Mouse (Mus musculus) CD8-positive naive resting alpha-beta T cell, adult 2 months (primary cell): ENCODE measurements around the gene AC129217.1.

Source experiments
- DNase-seq, 2 experiments: peaks; one replicate each; pipeline ENCODE4 v3.0.0; 2022; ENCODE audit warnings: low read depth in 2 of 2, low spot score in 2 of 2

AC129217.1 gene

GRCm38 (mm10) chr19:8829660-8830059 lies at the start of gene AC129217.1:
Gene AC129217.1 (plus strand): TSS chr19:8829773.
- DNase-seq, result no peak

GRCm38 (mm10) chr19:8786008-8786781 lies 43.4 kb upstream of the AC129217.1 start, which contains the start of gene Taf6l:
Gene Taf6l (minus strand): TSS chr19:8786417.
- DNase-seq, result peak; percentile 83 to 90

- no peak for DNase-seq
Observed at GRCm38 (mm10) chr19:8788521-8788920, 41.1 kb upstream of the AC129217.1 start.

- no peak for DNase-seq
Observed at GRCm38 (mm10) chr19:8789171-8789570, 40.4 kb upstream of the AC129217.1 start.

GRCm38 (mm10) chr19:8790171-8790570 lies 39.4 kb upstream of the AC129217.1 start:
- no peak for DNase-seq

- peak; percentile 81 to 85 for DNase-seq
Observed at GRCm38 (mm10) chr19:8798264-8798946, 31.2 kb upstream of the AC129217.1 start, which contains the start of gene Polr2g. Gene Polr2g (minus strand): TSS chr19:8798577.

GRCm38 (mm10) chr19:8798947-8799315 lies 30.6 kb upstream of the AC129217.1 start:
- no peak for DNase-seq

GRCm38 (mm10) chr19:8802130-8802821 lies 27.3 kb upstream of the AC129217.1 start, which contains the start of gene Zbtb3:
Gene Zbtb3 (plus strand): TSS chr19:8802555.
- DNase-seq, result peak; percentile 85 to 91

- DNase-seq, result no peak
Observed at GRCm38 (mm10) chr19:8803204-8803780, 26.3 kb upstream of the AC129217.1 start.

- no peak for DNase-seq
Observed at GRCm38 (mm10) chr19:8803879-8804660, 25.5 kb upstream of the AC129217.1 start.

GRCm38 (mm10) chr19:8806810-8807209 lies 22.8 kb upstream of the AC129217.1 start:
- no peak for DNase-seq

GRCm38 (mm10) chr19:8815812-8816211 lies 13.8 kb upstream of the AC129217.1 start:
- DNase-seq, result no peak

GRCm38 (mm10) chr19:8817001-8817400 lies 12.6 kb upstream of the AC129217.1 start:
- DNase-seq, result no peak

GRCm38 (mm10) chr19:8818301-8818798 lies 11.2 kb upstream of the AC129217.1 start:
- no peak for DNase-seq

- DNase-seq, result no peak
Observed at GRCm38 (mm10) chr19:8818801-8819595, 10.6 kb upstream of the AC129217.1 start, which contains the start of gene Ttc9c. Gene Ttc9c (minus strand): TSS chr19:8819333.

- DNase-seq, result peak; percentile 97 to 98
Observed at GRCm38 (mm10) chr19:8819596-8820423, 9.8 kb upstream of the AC129217.1 start, which contains the start of gene Hnrnpul2. Gene Hnrnpul2 (plus strand): TSS chr19:8820010.

- DNase-seq, result no peak
Observed at GRCm38 (mm10) chr19:8820424-8820956, 9.1 kb upstream of the AC129217.1 start.

- DNase-seq, result no peak
Observed at GRCm38 (mm10) chr19:8821146-8821545, 8.4 kb upstream of the AC129217.1 start.
